Mouse (Mus musculus) lung, adult 2 months (tissue): ENCODE data around the gene Cldn34b2. TPM values are rescaled to one million over a fixed set of nuclear protein-coding genes. Genes with fewer than 3 reads are reported as not detected.
"Not testable (repeated sequence)": the region's sequence is repeated elsewhere in the genome, so short reads cannot be mapped to it uniquely, and the experiment has no call there.

ENCODE experiments used
- DNase-seq: peaks from one replicate; pipeline ENCODE4 v3.0.0; 2022
- H3K4me1 ChIP-seq: fragments of 200-500 bp; 2 replicates; pipeline ENCODE4 v1.6.1; 2011; ENCODE audit warnings: low read length; ENCODE audit not compliant: control insufficient read depth, insufficient read depth
- H3K4me3 ChIP-seq: fragments of 200-500 bp; replicated peaks from 2 replicates; pipeline ENCODE3; 2011; ENCODE audit warnings: low read depth, mild to moderate bottlenecking, control low read depth, low read length; ENCODE audit errors: extremely low read depth
- CTCF ChIP-seq: fragments of 200-500 bp; IDR thresholded peaks from 2 replicates; pipeline ENCODE4 v1.5.1; 2011; ENCODE audit warnings: mild to moderate bottlenecking, low read length, control low read depth; ENCODE audit not compliant: insufficient read depth
- POLR2A ChIP-seq: fragments of 200-500 bp; IDR thresholded peaks from 2 replicates; pipeline ENCODE4 v1.6.1; 2011; ENCODE audit warnings: low read depth, mild to moderate bottlenecking, control low read depth, low read length, borderline replicate concordance; ENCODE audit errors: extremely low read depth
- WGBS: fragments of 180-500 bp; shearing (Covaris S2); methylation state at CpG from one replicate; pipeline ENCODE4 v1.1.7; 2018; 5-methylcytosine and 5-hydroxymethylcytosine counted together
- polyA plus RNA-seq: library from polyadenylated mRNA; depleted of rRNA; stranded (reverse); fragments of >200 nt; gene quantifications from 2 replicates; pipeline ENCODE4 v1.2.3, GENCODE M21; 2012; rRNA removed

Cldn34b2 gene
- polyA plus RNA-seq, 1 experiment: not detected

GRCm38 (mm10) chrX:155144718-155145117 lies 16.5 kb upstream of the Cldn34b2 start:
- Histone ChIP-seq H3K4me3 (no peak overlapping the region), H3K4me1 (no peaks in the 10 kb centered on the region)
- 15% methylated on average over 3 of the region's 3 CpGs for WGBS
- TF ChIP-seq CTCF (peak; percentile 56), POLR2A (no peak)
- peak; percentile 31 for DNase-seq

DNA sequence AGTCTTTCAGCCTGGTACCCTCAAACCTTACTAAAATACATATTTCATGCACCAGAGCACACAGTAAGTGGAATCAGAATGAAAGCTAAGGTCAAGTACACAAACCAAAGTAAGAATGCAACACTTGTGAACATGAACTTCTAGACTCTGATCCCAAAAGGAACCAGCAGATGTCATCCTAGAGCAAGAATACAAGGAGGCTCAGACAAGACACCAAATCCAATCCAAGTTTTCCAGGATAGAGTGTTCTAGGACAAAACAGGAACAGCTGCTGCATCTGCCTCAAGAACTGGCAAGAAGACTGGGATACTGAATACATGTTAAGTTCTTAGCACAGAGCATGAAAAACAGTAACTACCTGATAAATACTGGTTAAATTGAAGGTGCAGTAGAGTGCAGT lies 30.2 kb downstream of the Cldn34b2 start:
- H3K4me1 ChIP-seq: no peaks in the 10 kb centered on the region
- no peak overlapping the region for H3K4me3 ChIP-seq
- no peak for DNase-seq
- TF ChIP-seq POLR2A (no peak), CTCF (no peak)

DNA sequence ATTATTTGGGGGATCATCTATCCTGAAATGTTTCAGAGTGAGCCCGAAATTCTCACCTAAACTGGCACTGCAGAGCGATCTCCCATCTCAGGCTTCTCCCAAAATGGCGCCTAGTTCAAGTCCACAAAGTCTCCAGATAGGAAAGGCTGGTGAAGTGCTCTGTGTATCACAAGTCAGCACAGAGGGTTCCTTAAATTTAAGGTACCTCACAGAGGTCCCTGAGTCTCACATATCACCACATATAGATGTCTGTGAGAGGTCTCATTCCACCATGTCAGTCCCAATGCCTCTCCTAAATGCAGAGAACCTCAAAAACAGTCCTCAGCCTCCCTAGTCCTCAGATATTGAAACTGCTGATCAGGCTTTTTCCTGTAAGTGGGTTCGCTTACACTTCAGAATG lies 34.6 kb downstream of the Cldn34b2 start, which contains the start of gene Magea2:
Gene Magea2 (minus strand): TSS at position 101 of the 400 bp plus-strand sequence.
- WGBS: 66% methylated on average over 4 of the region's 4 CpGs
- DNase-seq, H3K4me1 ChIP-seq, H3K4me3 ChIP-seq: not testable (repeated sequence)

DNA sequence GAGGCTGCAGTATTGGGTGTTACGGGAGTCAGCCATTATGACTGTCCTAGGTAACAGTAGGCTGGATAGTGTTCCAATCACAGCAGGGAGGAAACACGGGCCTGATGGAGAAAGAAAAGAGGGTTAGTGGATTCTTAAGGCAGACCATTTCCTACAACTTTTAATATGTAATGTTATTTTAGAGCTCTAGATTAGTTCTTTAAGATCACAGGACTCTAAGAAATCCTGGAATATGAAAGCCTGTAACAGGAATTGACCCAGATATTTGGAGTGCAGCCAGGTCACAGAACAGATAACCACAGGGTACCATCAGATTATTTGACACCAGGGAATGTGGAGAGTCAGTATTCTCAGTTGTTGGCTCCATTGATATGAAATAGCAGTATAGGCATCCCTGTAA lies 38.5 kb downstream of the Cldn34b2 start, which contains the start of gene Magea1:
Gene Magea1 (minus strand): TSS at position 101 of the 400 bp plus-strand sequence.
- DNase-seq, H3K4me3 ChIP-seq, H3K4me1 ChIP-seq: not testable (repeated sequence)
- 80% methylated on average over 1 of the region's 2 CpGs for WGBS

Other genes with a start within 250 kb of the Cldn34b2 start
- gene Cldn34b1, start 238.1 kb downstream of the Cldn34b2 start, polyA plus RNA-seq: not detected in 2 replicates
- gene Magea6, start 192.4 kb downstream of the Cldn34b2 start, polyA plus RNA-seq: not detected in 2 replicates
- gene Magea3, start 178.9 kb downstream of the Cldn34b2 start, polyA plus RNA-seq: not detected in 2 replicates
- gene Magea8, start 132.6 kb downstream of the Cldn34b2 start, polyA plus RNA-seq: not detected in 2 replicates
- gene Magea5, start 65.3 kb downstream of the Cldn34b2 start, polyA plus RNA-seq: not detected in 2 replicates
- not detected in 2 replicates for gene Magea1, start 38.6 kb downstream of the Cldn34b2 start, polyA plus RNA-seq
- gene Magea2, start 34.7 kb downstream of the Cldn34b2 start, polyA plus RNA-seq: not detected in 2 replicates
- gene Sat1, start 88.0 kb upstream of the Cldn34b2 start, polyA plus RNA-seq: 40.0 and 65.8 TPM in 2 replicates
- gene Acot9, start 134.0 kb upstream of the Cldn34b2 start, polyA plus RNA-seq: 12.7 and 18.8 TPM in 2 replicates
- 55.5 and 56.0 TPM in 2 replicates for gene Prdx4, start 212.3 kb upstream of the Cldn34b2 start, polyA plus RNA-seq